Mouse (Mus musculus) liver, embryonic 14.5 days (tissue): Measurements from ENCODE around the gene Slc38a1.

ENCODE experiments used
- CTCF ChIP-seq: IDR thresholded peaks from 2 replicates; pipeline ENCODE4 v1.5.1; 2016; ENCODE audit warnings: antibody characterized with exemption, low read depth, control low read depth
- EP300 ChIP-seq: IDR thresholded peaks from 2 replicates; pipeline ENCODE4 v1.6.1; 2016; ENCODE audit warnings: antibody characterized with exemption, low read depth

GRCm38 (mm10) chr15:96524239-96524738 is 118.4 kb downstream of the Slc38a1 start:
- TF ChIP-seq EP300 (no peak), CTCF (no peak)
